Mouse (Mus musculus): ENCODE results near the gene Tmem232.

DNA sequence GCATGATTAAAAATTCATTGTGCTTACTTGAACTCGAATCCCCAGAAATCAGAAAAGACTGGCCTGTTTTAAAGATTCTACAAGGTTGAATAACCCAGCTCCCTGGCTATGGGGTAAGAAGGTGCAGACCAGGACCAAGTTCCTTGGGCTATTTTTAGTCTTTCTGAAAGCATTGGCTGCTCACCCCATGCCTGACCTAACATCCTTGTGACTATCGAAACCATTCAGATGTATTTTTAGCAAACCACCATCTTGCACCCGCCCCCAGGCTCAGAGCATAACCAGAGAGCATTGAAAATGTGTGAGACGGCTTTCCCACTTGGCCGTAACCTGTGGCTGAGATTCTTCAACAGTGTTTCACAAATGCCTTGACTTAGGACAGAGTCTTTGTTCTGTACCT is 13.1 kb downstream of the Tmem232 start:
- no peak for TF ChIP-seq CTCF (IDR thresholded peaks at IDR 0.05; ENCODE audit: insufficient read depth, low read length)
- no peak for TF ChIP-seq POLR2A (IDR thresholded peaks at IDR 0.05; ENCODE audit: borderline replicate concordance, extremely low read depth, low read depth, low read length)

Data from lung, adult 2 months (tissue).